Mouse (Mus musculus): Measurements from ENCODE around the gene Edf1.

Edf1 gene

DNA sequence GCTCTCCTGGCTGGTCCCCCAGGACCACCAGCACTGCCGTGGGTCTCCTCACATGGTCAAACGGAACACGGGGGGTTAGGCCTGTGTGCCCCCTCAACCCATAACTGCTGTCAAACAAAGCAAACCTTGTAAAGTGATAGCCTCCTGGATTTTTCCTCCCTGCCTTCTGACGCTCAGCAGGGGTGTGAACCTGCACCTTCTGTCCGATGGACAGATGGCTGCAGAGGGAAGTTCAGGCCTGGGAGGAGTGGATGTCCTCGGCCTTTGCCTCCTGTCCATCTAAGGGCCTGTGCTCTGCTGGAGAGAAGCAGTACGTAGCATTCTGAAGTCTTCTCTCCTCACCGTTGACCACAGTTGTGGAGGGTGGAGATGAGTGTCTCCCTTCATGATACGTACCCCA lies 4.3 kb downstream of the Edf1 start:
- no peak for DNase-seq (ENCODE audit: low spot score)

DNA sequence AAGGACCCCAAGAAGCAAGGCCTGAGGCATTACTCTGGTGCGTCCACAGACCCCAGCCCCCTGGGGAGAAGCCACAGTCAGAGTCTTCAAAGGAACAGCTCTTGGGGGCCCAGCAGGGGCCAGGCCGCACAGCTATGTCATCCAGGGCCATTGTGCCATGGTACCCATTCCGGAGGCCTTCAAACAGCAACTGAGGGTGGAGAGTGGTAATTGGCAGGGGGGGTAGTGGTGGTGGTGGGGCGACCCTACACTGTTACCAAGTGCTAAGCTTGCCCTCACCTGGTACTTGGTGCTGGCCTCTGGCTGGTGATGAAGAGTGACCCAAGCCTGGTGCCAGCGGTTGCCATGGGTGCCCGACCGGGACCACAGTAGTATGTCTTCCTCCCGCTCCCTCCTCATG lies 8.1 kb downstream of the Edf1 start:
- no peak for DNase-seq (ENCODE audit: low spot score)

DNA sequence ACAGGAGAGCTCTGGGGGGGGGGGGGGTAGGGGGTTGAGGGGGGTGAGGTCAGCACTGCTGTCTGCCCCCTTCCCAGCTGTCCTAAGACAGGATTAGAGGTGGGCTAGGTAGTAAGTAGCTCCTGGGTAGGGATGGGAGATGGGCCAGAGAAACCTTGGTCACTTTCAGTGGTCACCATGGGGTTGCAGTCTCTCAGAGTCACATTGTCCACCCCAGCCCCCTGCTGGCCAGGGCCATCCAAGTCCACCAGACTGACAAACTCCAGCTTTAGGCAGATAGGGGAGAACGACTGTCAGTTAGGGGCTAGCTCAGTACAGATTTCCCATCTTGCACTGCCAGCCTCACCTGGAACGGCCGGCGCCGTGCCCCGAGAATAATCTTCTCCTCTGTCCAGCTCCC lies 8.9 kb downstream of the Edf1 start:
- DNase-seq (ENCODE audit: low spot score): no peak

DNA sequence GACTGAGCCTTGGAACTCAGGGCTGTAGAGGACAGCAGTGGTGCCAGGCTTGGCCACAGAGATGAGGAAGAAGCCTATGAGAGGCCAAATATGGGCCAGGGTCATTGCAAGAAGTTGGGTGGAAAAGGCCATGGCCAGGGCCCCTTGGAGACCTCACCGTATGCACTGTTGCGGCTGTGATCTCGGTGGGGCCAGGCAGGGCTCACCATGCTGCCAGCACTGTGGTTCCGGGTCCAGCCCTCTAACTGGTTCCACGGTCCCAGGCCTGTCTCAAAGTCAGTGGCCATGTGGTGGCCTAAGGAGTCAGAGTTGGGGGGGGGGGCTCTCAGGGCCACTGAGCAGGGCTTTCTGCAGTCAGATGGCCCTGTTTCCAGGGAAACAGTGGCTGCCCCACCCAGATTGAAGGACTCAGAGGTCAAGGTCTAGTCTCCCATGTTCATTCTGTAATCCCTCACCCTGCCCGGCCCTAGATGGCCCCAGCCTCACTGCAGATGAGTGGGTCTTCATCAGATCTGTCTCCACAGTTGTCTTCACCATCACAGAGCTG lies 10.9 kb downstream of the Edf1 start:
- no peak for DNase-seq (ENCODE audit: low spot score)

DNA sequence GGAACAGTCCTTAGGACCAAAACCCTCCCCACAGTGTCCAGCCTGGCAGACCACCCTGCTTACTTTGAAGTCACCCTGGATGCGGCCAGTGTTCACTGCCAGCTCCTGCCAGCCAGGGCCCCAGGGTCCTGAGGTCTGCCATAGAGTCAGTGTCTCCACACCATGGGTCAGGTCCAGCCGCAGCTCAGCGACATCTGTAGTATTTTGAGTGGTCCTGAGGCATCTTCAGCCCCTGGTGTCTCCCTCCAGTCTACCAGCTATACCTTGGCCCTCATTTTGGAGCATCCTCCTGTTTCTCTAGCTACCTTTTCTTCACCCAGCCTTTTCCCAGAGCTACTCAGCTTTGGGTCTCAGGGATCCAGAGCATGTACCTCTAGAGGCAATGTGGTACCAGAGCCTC lies 11.7 kb downstream of the Edf1 start:
- no peak for DNase-seq (ENCODE audit: low spot score)

DNA sequence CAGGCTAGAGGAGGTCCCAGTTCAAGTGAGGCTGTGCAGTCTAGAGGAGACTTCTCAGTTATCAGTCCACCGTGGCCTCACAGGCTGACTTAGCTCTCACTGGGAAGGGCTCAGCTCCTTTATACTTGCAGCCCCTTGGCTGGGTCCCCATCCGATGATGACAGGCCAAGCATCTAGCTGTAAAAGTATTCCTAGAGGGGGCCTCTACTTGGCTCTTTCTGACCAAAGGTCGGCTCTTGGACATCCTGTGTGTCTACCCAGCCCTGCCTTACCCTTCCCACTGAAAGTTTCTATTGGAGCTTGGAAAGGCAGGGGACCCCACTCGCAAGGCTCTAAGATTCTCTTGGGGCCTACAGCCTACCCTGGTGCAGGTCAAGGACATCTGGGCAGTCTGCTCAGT lies 13.6 kb downstream of the Edf1 start:
- peak; percentile 41 for DNase-seq (ENCODE audit: low spot score)

DNA sequence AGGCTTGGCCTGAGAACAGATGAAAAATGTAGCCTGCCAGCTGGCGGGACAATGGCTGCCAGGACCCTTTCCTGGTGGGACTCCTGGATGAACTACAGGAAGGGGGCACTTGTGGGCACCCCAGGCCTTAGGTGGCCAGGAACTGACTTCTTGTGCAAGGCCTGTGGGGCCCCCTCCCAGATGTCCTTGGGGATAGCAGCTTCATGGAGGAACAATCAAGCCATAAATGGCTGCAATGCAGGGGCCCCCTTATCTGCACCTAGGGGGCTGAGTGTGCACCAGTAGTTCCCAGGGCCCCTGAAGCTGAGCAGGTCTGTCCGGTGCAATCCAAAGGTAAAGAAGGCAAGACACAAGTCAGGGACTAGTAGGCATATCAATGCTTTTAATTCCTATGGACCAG lies 15.4 kb downstream of the Edf1 start:
- DNase-seq (ENCODE audit: low spot score): peak; percentile 39

DNA sequence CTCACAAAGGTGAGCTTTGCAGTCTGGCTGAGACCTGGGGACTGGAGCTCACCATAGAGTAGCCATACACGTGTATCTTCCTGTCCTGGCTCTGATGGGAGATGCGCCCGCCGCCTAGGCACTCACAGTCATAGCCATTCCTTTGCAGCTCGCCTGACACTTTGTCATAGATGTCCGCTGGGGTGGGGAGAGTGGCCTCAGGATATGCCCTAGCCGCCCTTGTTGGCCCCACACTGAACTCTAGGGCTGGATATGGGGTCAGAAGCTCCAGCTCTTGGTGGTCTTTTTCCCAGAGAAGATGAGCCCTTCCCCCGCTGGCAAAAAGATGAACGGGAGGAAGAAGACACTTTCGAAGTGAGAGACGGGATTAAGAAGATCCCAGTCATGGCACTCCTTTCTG lies 16.5 kb downstream of the Edf1 start:
- DNase-seq (ENCODE audit: low spot score): no peak

DNA sequence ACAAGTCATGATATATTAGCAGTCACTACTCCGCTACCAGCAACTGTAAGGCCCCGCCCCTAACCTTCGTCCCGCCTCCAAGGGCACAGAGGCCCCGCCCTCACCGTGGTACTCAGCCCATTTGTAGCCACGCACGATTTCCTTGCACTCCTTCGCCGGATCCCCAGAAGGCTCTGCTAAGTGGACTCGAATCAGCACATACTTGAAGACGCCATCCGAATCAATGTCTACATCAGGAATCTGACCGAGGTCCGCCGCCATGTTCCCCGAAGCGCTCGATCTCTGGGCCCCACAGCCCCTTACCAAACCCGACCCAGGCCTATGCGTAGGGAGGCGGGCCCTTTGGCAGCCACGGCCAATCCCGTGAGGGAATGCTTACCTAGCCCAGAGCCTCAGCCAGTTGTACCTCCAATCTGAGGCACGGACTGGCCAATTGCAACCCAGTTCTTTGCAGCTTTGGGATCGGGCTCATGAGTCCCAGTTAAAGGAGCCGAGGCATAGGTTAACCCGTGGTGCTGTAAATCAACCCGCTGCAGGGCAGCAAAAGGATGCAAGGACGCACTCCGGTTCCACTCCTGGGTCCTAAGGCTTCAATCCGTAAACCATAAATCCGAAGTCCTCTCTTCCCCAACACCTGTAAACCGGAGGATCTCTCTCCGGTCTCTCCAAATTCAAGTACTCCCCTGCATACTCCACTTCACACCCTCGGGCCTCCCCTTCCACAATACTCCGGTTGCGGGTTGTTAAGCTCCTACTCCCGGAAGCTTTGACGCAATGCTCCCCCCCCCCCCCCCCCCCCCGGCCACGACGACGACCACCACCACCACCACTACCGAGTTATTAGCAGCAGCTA lies 17.2 kb downstream of the Edf1 start, which contains the start of the genes Mamdc4 and Phpt1:
Gene Mamdc4 (minus strand): TSS at position 267 of the 853 bp plus-strand sequence.
Gene Phpt1 (minus strand): TSS at position 646 of the 853 bp plus-strand sequence.
- DNase-seq (ENCODE audit: low spot score): peak; percentile 98

DNA sequence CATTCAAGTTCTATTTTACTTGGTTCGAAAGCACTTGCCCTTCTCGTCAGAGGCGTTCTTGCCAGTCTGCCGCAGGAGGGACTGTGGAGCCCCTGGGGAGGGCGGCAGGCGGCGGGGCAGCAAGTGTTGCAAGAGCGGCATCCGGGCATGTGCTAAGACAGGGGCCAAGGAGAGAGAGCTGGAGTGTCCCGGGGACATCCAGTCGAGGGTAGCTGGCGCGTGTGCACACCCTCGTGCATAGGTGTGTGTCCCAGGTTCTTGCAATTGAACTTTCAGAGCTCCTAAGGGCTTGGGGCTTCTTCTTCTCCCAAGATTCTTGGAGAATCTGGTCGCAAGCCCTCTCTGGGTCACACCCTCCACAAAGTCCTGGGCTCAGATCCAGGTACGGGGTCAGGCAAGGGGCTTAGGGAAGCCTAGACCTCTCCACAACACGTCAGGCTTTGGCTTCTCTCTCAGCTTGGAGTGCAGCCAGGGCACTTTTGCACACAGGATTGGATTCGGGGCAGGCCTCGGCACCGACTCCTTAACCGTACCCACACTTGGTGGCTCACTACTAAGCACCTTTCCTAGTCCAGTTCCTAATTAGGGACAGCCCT lies 17.9 kb downstream of the Edf1 start:
- DNase-seq (ENCODE audit: low spot score): peak; percentile 76

DNA sequence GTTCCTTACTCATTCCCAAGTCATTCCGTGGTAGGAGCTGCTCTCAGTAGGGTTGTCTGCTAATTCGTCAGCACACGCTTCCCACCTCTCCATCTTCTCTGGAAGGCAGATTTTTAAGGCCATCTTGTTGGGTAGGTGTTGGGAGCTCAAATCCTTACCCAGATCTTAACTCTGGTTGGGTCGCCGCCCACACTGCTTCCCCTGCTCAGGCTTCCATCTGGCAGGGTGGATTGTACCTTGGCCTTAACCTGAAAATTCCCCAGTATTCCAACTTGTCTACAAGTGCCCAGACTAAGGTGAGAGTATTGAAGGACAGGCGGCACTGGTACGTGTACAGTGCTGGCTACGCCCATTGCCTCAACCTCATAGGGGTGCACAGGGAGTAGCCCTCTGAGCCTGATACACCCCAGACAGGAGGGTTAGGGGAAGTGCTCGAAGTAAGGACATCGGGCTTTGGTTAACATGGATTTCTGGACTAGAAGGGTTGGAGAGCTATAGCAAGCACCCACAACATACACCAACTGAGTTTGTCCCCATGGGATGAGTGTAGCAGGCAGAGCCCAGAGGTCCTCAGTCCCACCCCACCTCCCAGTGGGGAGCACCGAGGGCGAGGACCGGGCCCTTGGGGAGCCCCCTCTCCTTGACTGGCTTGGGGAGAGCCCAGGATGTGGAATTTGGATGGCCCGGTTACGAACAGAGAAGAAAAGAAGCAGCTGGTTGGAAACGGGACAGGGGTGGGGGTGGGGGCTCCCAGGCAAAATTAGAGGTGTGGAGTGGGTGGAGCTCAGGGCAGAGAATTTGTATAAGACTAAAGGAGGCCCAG lies 18.6 kb downstream of the Edf1 start:
- no peak for DNase-seq (ENCODE audit: low spot score)

DNA sequence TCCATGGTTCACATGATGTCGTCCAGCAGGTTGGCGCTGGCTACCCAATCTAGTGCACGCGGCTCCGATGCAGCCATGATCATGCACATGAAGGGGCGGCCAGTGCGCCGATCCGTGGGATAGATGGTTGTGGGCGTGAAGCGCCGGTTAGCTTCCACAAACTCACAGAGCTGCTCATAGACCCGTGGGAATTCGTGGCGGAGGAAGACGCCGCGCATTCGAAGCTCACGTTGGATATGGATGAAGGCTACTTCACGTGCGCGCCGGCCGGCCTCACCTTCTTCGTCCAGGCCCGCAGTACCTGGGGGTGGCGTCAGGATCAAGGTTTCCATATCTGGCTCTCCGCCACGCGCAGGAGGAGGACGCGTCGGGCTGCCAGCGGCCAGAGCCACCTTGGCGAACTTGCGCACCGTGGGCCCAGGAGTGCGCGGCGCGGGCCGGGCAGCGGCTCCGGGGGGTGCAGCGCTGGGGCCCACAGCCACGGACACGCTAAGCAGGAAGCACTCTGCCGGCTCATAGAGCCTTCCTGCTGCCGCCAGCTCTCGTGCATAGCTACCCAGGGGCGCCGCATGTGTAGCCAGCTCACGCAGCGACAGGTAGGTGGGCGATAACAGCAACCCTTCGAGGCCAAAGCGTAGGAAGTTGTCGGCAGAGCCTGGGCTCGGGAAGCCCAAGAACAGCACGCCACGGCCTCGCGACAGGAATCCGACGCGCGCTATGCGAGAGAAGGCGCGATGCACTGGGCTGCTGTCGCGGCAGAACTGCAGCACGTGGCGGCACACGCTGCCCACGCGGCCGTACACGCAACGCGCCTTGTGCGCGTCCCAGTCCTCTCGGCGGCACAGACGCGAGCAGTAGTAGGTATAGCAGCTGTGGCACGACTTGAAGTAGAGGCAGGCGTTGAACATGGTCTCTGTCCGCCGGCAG lies 19.6 kb downstream of the Edf1 start:
- no peak for DNase-seq (ENCODE audit: low spot score)

DNA sequence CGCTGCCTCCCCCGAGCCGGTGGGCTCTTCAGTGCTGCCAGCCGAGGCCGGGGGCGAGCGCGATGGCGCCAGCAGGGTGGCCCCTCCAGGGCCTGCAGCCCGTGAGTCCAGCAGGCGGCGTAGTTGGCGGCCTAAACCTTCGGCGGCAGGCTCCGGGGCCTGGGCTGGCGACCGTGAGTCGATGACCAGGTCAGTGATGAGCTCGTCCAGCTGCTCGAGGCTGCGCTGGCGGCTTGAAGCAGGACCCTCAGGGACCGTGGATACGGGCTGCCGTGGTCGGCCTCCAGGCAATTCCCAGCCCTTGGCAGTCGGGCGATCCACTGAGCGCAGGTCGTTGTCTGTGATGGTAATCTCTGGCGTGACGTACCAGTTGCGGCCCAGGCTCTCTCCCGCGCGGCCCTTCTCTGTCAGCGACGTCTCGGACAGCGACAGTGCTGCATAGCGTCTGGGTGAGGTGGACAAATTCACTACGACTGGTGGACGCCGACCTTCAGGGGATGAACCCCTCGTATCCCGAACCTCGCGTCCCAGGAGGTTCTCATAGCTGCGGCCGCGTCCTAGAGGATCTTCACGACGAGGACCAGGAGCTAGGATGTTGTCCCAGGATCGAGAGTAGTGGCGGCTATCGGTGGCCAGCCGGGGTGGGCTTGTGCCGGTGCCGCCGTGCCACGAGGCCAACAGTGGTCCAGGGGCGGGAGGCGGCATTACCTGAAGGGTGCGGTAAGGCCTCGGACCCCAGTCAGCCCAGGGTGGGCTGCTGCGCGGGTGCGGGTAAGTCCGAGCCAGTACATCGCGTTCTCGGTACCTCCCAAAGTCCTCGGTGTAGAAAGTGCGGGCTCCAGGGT lies 20.5 kb downstream of the Edf1 start:
- no peak for DNase-seq (ENCODE audit: low spot score)

DNA sequence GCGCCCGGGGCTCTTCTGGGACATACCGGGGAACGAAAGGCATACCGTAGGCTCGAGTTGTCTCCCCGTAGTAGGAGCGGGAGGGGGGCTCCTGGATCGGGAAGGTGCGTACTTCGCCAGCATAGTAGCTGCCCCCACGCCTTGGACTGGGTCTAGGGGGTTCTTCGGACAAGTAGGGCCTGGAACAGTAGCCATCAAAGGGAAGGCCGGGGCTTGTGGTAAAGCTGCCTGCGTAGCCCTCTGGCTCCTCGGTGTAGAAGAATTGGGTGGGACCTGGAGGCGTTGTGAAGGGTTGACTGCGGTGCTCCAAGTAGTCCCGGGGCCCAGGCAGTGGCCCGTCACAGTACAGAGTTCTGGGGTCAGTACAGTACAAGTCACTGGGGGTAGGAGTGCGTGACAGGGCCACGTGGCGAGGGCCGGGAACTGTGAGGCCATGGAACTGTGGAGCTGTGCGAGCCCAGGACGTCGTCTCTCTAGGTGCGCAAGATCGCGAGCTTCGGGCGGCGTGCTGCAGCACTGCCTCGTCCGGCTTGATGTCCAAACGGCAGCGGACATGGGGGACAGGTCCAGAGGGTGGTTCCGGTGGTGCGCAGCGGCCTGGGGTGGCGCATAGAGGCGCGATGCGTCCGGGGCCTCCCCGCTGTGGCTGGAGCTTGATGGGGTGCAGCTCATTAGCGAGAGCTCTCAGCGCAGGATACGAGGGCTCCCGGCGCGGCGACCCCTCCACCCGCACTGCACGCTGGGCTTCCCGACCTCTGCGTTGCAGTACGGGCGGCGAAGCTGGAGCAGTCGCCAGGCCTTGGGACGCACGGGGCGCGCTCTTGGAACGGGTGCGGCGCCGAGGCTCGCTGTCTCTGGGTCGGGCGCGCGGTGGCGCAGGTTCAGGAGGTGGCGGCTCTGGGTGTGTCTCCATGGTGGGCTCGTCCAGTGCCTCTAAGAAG lies 21.4 kb downstream of the Edf1 start:
- DNase-seq (ENCODE audit: low spot score): no peak

DNA sequence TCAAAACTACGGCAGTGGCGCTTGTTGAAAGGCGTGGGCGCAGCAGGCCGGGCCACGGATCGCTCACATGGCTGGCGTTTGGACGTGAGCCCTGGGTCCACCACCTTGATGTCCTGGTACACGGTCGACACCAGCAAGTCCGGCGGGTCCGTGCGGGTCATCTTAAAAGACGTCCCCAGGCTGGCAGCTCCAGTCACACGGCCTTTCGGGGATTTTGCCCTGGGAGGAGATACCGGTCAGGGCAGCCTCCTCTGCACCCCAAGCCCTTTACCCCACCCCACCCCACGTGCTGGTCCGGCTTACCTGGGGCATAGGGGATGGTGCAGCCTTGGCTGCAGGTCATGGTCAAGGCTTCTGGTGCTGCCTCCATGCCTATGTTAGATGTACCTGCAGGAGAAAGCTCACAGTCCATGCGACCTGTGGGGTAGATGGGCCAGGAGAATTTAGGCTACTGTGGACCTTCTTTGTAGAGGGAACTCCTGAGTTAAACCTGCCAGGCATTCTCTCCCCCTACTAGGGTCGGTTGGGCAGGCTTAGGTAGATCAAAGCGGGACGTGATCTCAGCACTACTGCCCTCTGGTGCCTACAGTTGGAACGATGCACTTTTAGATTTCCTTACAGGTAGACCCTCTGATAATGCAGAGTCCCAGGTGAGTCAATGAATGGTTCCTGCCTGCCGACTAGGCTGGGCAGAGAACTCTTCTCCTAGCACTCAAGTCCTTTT lies 22.3 kb downstream of the Edf1 start:
- no peak for DNase-seq (ENCODE audit: low spot score)

DNA sequence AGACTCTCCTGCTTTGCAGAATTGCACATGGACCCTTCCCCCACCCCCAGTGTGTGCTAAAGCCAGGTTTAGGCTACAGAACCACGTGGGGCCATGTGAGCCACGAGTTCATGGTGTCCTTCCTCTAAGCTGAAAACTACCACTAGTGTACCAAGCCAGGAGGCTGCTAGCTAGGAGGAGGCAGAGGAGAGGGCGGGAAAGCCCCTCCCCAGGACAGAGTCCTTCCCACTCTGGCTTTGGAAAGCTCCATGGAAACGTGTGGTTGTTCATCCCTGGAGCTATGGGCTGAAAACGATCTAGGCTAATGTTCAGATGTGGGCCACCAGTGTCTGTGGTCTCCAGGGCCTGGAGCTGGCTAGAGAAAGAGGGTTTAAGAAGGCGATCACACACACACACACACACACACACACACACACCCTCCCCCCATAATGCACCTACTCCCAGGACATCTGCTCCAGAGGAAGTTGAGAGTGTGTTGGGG lies 23.0 kb downstream of the Edf1 start:
- DNase-seq (ENCODE audit: low spot score): no peak

DNA sequence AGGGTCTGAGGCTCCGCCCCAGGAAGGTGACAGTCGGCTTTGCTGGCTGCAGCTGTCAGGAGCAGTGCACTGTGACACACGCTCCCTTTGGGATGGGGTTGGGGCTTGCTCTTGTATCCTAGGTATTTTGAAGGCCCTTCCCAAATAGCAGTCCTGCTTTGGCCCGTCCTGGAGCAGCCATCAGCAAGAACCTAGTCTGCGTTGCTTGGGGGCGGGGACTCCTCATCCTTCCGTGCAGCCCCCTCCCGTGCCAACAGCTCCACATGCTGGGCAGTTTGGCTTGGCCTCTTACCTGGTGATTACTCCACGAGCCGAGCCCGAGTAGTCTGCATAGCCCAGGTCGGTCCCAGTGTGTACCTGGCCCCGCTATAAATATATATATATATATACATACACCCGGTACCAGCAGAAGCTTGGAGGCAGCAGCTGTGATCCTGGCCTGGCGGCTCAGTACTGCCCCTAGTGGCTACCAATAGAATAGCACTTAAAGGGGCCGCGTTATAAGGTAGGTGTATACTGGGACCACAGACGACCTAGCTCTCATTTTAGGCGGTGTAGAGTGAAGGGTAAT lies 23.7 kb downstream of the Edf1 start, which contains the start of gene Ajm1:
Gene Ajm1 (minus strand): TSS at position 464 of the 571 bp plus-strand sequence.
- DNase-seq (ENCODE audit: low spot score): no peak

DNA sequence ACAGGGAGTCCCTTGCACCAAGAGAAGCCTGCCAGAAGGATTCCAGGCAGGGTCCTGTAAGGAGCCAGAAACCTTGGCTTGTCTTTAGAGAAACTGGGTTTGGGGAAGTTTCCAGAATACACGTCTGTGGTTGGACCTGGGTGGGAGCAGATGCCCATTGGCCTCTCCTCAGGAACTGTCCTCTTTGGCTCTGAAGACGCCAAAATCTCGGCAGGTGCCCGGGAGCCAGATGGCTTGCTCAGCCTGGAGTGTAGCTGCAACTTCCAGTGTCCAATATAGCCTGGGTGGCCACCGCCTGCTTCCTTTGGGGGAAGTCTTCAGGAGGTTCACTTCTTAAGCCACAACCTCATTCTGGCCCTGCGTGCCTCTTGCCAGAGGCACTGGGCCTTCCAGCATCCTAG lies 24.3 kb downstream of the Edf1 start:
- no peak for DNase-seq (ENCODE audit: low spot score)
